Mouse (Mus musculus): ENCODE results near the gene Cadm2.

Cadm2 gene

GRCm38 (mm10) chr16:66921414-66921915, 699.2 kb downstream of the Cadm2 start:
- no peak for DNase-seq

GRCm38 (mm10) chr16:66919889-66920402, 700.8 kb downstream of the Cadm2 start:
- DNase-seq = no peak

DNA sequence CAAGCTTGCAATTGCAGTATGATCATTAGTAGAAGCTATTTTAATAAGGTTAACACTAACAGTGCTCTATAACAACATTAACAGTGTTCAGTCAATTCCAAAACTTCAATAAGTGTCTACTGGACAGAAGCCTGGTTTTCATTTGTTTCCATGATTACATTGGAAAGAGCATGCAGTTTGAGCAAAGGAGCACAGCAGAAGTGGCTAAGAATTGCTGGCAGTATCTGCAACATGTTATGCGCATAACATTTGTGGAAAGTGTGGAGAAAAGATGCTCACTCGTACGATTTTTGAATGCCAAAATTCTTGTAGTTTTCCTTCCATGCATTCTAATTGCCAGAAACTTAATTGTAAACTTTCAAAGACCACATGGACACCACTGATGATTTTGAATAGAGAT, 718.9 kb downstream of the Cadm2 start:
- DNase-seq = no peak

DNA sequence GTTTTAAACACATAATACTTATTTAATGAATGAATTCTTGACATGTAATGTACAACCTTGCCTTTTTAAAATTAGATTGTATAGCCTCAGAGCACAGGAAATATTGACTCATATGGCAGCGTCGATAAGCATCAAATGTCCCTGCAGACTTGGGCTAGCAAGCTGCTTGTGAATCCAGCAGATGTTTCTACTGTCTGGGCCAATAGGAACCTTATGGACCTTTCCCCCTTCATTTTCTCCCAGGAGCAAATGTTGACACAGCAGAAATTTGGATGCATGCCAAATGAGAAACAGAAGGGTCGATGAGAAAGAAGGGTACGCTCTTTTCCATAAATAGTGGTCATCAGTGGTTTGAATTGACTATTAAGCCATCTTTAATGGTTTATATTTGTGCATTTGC, 720.0 kb downstream of the Cadm2 start:
- DNase-seq = no peak

DNA sequence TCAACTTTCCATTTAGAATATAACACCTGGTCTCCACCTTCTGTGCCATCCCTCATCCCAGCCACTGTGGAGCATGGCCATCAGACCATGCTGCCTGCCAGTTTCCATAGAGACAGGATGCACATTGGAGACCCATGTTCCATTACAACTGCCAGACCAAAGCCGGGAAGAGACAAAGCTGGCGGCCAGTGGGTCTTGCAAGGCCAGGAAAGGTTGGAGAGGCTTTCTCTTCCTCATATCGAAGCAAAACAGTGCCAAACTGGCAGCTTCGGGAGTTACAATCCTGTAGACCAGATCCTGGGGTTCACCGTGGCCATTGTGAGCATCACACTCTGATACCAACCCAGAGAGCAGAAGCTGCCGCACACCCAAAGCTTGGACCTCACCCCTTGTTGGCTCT, 728.3 kb downstream of the Cadm2 start:
- DNase-seq = no peak

GRCm38 (mm10) chr16:66891559-66892247, 729.0 kb downstream of the Cadm2 start:
- no peak for DNase-seq

DNA sequence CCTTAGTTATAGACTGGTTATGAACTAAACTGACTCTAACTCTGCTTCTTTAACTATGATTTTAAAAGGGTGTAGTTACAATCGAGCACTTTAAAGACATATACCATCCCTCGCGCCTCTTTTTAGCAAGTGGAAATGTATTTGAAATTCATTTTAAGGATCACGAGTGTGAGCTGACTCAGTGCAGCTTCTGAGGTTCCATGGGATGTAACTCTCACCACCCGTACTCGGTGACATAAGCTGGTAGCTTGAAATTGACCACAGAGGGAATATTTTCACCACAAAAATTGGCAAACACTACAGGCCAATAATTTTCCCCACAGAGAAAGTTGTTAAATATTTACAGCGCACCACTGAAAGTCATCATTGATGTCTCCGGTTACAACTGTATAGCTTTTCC, 730.8 kb downstream of the Cadm2 start:
- no peak for DNase-seq

DNA sequence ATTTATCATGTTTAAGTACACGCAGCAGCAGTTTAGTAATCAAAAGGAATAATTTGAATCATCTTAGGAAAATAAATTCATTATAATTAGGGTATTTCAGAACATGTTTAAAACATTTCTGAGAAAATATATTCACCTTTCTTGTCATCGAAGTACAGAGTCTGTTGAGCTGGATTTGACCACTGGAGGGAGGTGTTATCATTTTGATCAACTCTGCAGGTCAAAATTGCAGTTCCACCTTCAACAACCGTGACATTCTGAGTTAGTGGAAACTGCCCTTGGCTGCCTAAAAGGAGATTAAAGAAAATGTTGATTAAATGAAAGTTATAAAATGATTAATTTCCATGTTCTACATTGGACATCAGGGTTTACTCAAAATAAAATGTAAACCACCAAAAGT, 738.1 kb downstream of the Cadm2 start:
- DNase-seq = no peak

- no peak for DNase-seq
Observed at GRCm38 (mm10) chr16:66871201-66871600, 749.5 kb downstream of the Cadm2 start.

- no peak for DNase-seq
Observed at GRCm38 (mm10) chr16:66851047-66851446, 769.7 kb downstream of the Cadm2 start.

DNA sequence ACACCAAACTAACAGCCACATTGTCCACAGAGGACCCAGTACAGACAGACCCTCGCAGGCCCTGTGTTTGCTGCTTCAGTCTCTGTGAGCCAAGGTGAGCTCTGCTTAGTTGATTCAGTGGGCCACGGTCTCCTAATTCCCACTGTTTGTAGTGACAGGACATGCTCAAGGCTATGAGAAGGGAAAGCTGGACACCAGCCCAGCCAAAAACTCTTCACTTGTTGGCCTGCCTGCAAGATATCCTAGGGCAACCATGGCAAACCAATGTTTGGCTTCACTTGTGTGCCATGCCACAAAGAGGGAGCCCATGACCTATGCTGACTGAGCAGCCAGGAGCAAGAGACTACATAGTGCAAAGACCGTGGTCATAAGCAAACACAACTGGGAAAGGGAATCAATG, 795.8 kb downstream of the Cadm2 start:
- no peak for DNase-seq

DNA sequence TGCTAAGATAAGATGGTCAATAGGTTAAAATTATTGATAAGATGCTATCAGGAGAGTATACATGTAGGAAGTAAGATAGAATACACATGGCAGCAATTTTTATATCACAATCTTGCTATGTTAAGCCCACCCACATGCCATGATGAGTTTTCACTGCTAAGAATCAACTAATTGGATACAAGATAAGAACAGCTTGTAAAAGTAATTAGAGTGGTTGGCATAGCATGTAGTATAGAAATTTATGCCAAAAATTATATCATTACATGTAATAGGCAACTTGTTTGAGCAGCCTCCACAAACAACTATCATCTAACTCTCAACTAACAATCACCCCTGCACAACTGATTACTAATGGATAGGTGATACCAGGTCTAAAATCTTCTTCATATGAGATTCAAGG, 809.2 kb downstream of the Cadm2 start:
- DNase-seq = no peak

DNA sequence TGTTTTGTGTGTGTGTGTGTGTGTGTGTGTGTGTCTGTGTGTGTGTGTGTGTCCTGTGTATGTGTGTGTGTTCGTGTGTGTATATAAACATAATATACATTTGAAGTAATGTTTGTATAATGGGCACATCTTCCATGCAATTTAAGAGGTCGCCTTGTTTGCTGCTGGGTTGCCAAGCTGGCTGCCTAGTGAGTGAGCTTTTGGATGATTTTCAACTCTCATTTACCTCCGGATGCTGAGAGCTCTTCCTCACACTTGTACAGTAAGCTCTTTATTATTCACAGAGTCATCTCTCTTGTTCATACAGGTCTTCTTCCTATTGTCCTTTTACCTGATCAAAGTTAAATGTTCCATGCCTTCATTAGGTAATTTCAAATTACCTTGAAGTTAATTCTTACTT, 822.5 kb downstream of the Cadm2 start:
- no peak for DNase-seq

- DNase-seq = no peak
Observed at GRCm38 (mm10) chr16:66793067-66793466, 827.6 kb downstream of the Cadm2 start.

DNA sequence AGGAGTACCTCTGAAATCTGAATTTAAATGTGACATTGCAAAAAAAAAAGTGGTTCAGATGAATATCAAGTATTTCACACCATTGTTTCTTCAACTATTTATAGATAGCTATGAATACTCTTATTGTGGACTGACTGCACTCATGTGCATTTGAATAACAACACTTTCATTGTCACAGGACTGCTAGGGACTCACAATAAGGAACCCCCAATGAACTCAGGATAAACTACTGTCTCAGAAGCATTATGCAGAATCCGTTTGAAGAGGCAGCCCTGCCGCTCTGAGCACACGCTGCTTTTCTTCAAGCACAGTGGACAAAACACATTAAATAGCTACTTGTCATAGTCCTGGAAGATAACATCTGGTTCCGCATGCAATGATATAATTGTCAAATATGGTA, 848.8 kb downstream of the Cadm2 start:
- no peak for DNase-seq

DNA sequence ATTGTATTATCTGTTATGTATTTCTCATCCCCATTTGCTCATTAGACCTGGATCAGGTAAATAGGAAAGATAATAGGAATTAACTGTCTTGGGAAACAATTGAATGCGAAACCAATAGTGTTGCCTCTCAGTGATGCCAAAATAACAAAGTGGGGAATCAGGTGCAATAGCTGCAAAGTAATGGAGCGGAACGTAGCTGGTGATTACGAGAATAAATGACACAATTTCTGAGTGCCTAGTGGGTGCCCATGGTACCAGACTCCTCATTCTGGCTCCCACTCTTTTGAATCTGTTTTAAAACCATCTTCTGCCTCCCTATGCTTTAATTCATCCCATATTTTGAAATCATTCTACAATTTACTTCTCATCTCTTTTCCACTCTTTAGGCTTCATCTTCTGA, 851.2 kb downstream of the Cadm2 start:
- no peak for DNase-seq

DNA sequence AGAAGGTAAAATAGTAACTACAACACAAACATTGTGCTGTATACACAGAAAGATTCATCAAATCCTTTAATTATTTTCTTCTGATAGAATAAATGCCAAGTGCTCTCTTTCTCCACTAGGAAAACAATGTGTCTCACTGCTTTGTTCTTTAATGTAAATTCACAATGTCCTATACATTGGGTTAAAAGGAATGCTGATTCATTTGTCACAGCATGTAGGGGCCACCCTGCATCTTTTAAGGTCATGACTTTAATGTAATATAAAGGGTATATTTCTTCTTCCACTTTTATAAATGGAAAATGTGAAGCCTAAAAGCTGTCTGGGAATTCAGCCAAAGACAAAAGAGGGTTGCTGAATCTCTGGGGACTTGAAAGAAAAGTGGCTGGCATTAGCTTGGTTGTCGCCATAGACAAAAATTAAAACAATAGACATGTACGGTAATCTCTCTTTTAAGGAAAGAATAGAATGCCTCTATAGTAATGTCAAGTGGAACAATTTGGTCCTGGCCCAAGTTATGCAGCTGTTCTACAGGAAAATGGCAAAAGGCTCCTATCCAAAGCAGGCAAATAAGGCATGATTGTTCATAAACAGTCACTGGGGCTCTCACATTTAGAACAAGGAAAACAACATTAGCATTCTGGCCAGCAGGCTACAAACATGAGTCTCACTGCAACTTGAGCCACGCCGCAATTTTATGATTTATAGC, 851.9 kb downstream of the Cadm2 start:
- no peak for DNase-seq

DNA sequence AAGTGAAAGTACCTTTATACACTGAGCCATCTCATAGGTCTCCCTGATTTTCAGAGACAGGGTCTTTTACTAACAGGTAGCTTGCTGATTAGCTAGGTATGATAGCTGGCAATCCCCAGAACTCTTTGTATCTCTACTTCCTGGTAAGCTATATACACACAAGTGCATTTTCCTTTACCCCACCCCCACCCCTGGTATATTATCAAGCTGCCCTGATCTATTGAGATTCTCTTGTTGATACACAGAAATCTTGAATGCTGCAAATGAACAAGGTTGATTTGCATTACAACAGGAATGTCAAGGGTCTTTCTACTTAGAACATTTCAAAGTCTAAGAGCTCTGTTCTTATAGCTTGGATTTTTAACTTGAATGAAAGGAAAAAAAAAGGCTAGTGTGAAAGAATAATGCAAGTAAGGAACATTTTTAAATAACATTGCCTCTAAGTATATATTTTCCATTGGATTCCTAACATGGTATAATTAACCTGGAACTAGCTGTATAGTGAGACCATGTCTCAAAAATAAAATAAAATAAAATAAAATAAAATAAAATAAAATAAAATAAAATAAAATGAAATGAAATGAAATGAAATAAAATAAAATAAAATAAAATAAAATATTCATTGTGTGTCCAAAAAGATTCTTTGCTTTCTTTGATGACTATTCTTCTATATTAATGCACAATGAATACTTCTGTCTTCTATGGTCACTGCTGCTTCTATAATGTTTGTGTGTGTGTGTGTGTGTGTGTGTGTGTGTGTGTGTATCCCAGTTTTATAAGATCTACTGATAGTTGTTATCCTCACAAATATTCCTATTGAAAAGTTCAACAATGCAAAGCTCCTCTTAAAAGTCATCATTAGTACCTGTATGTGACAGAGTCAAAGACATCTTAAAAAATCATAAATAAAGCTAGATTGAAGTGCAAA, 858.9 kb downstream of the Cadm2 start:
- DNase-seq = no peak

DNA sequence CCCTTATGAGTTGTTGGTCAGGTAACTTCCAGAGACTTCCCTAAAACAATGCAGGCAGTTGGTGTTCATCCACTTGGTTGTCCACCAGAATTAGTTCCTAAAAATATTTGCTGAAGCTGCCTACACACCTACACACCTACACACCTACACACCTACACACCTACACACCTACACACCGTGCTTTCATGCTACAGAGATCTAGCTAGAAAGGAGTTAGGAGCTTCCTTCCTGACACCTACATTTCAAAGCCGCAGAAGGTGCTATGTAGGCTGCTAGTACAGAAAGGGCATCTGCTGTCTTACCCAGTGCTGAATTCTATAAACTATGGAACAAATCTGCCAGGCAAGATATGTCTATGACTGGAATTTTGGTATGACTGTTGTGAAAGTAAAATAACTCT, 872.2 kb downstream of the Cadm2 start:
- no peak for DNase-seq

GRCm38 (mm10) chr16:66731212-66731611, 889.5 kb downstream of the Cadm2 start:
- DNase-seq = no peak

- DNase-seq = no peak
Observed at GRCm38 (mm10) chr16:66706476-66706875, 914.2 kb downstream of the Cadm2 start.

- no peak for DNase-seq
Observed at GRCm38 (mm10) chr16:66694783-66695182, 925.9 kb downstream of the Cadm2 start.

- no peak for DNase-seq
Observed at GRCm38 (mm10) chr16:66677241-66677640, 943.5 kb downstream of the Cadm2 start.
